Comparison of ENCODE assay signal across 13 mouse cellular contexts in the genomic region with DNA sequence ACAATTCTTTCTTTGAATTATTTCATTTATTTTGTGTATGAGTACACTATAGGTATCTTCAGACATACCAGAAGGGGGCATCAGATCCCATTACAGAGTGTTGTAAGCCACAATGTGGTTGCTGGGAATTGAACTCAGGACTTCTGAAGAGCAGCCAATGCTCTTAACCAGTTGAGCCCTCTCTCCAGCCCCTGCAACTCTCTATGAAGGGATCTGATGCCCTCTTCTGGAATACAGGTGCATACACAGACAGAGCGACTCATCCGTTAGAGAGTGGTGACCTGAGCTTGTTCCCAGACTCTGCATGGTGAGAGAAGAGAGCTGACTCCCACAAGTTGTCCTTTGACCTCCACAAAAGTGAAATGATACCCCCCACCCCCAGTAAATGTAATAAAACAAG. TPM values are rescaled to one million over a fixed set of nuclear protein-coding genes. Genes with fewer than 3 reads are reported as not detected.
DNase-seq lines count a peak whose midpoint lies in the region; ATAC-seq and TF ChIP-seq lines count a peak whose summit lies in the region.
"Had no signal": no experiment of that assay in that cellular context is flagged by ENCODE, and none has a peak within 500 bp of the region (broad histone marks: within the 10 kb centered on the region; RNA-seq: fewer than 3 reads in every experiment).

No protein-coding gene starts in this region.

- no peaks in the 10 kb centered on the region for H3K27me3 ChIP-seq in heart, adult 2 months (ENCODE audit: control insufficient read depth, insufficient read depth, low read length)
- H3K27me3 ChIP-seq in liver, embryonic 12.5 days (replicated peaks): no peaks in the 10 kb centered on the region
- H3K27me3 ChIP-seq in limb, embryonic 10.5 days (ENCODE audit: low read depth, poor library complexity, severe bottlenecking): no peaks in the 10 kb centered on the region
- H3K27me3 ChIP-seq in heart, embryonic 11.5 days (ENCODE audit: control insufficient read depth, insufficient read depth, low read length): no peaks in the 10 kb centered on the region
- H3K27me3 ChIP-seq: hindbrain, embryonic 12.5 days; limb, embryonic 13.5 days; megakaryocyte, embryonic 14.5 days; stomach, embryonic 15.5 days had no signal

- no peaks in the 10 kb centered on the region for H3K4me1 ChIP-seq in heart, adult 2 months (ENCODE audit: control insufficient read depth, insufficient read depth, low read length)
- H3K4me1 ChIP-seq in ES-E14 (ENCODE audit: control insufficient read depth in 2 of 2, insufficient read depth in 2 of 2, low read length in 2 of 2, poor library complexity in 1 of 2): 0 out of 4 replicates have a peak, but pooled peaks cover 0 to 2% of the 10 kb centered on the region in 2 experiments
- H3K4me1 ChIP-seq in liver, embryonic 12.5 days: no peaks in the 10 kb centered on the region
- no peaks in the 10 kb centered on the region for H3K4me1 ChIP-seq in limb, embryonic 10.5 days
- no peaks in the 10 kb centered on the region for H3K4me1 ChIP-seq in heart, embryonic 11.5 days (ENCODE audit: control insufficient read depth, insufficient read depth, low read length)
- H3K4me1 ChIP-seq: hindbrain, embryonic 12.5 days; limb, embryonic 13.5 days; stomach, embryonic 15.5 days had no signal

- no peak overlapping the region for H3K4me2 ChIP-seq in liver, embryonic 12.5 days
- H3K4me2 ChIP-seq in heart, embryonic 11.5 days: no peak overlapping the region
- H3K4me2 ChIP-seq: hindbrain, embryonic 12.5 days; limb, embryonic 13.5 days; stomach, embryonic 15.5 days had no signal

- DNase-seq in heart, adult 2 months: no peak
- DNase-seq in heart, postnatal 25 days (ENCODE audit: low spot score): no peak
- peak; percentile 73 for DNase-seq in 3T3-L1 (ENCODE audit: low read depth, low spot score)
- no peak for DNase-seq in ES-E14 (ENCODE audit: low read depth, low spot score)
- no peak for DNase-seq in limb, embryonic 10.5 days (ENCODE audit: low spot score)
- DNase-seq: gastrocnemius, postnatal 36 days; kidney, postnatal 36 days had no signal

- H3K9ac ChIP-seq in heart, adult 2 months (ENCODE audit: low read depth, low read length): no peak overlapping the region
- H3K9ac ChIP-seq in ES-E14 (ENCODE audit: insufficient read depth, low read depth, low read length, poor library complexity, severe bottlenecking): no peak overlapping the region
- no peak overlapping the region for H3K9ac ChIP-seq in liver, embryonic 12.5 days
- H3K9ac ChIP-seq in heart, embryonic 11.5 days (ENCODE audit: low read depth, low read length): no peak overlapping the region
- H3K9ac ChIP-seq: hindbrain, embryonic 12.5 days; limb, embryonic 13.5 days; stomach, embryonic 15.5 days had no signal

- TF ChIP-seq CTCF in heart, adult 2 months (IDR thresholded peaks at IDR 0.05): peak; percentile 47

- 86% methylated on average over 2 of the region's 2 CpGs for WGBS in heart, adult 2 months
- WGBS in liver, embryonic 12.5 days (ENCODE audit: insufficient replicate concordance): 71% methylated on average over 2 of the region's 2 CpGs
- WGBS in limb, embryonic 10.5 days: 70% methylated on average over 2 of the region's 2 CpGs
- 77% methylated on average over 2 of the region's 2 CpGs for WGBS in heart, embryonic 11.5 days (ENCODE audit: insufficient replicate concordance)

- H3K4me3 ChIP-seq in heart, adult 2 months: no peak overlapping the region
- no peak overlapping the region for H3K4me3 ChIP-seq in ES-E14 (ENCODE audit: insufficient read depth in 1 of 2, low read depth in 1 of 2, low read length in 2 of 2, poor library complexity in 1 of 2, severe bottlenecking in 1 of 2)
- no peak overlapping the region for H3K4me3 ChIP-seq in liver, embryonic 12.5 days
- no peak overlapping the region for H3K4me3 ChIP-seq in limb, embryonic 10.5 days
- no peak overlapping the region for H3K4me3 ChIP-seq in heart, embryonic 11.5 days (ENCODE audit: low read depth, low read length)
- H3K4me3 ChIP-seq: hindbrain, embryonic 12.5 days; limb, embryonic 13.5 days; megakaryocyte, embryonic 14.5 days; stomach, embryonic 15.5 days had no signal

- TF ChIP-seq POLR2A in heart, adult 2 months (IDR thresholded peaks at IDR 0.05; ENCODE audit: insufficient read depth, low read depth, low read length): no peak

- TF ChIP-seq EP300 in heart, adult 2 months (IDR thresholded peaks at IDR 0.05; ENCODE audit: insufficient read depth, low read depth, low read length): no peak

- in situ Hi-C loops in ES-E14 (cut with MboI; ENCODE audit: low sequenced_read_pairs in 2 of 2, unreplicated experiment in 2 of 2): no loop called here

- no peaks in the 10 kb centered on the region for H3K79me2 ChIP-seq in heart, adult 2 months (replicated peaks; ENCODE audit: control insufficient read depth, insufficient read depth, low read length)

- peak; percentile 64 for ATAC-seq in liver, embryonic 12.5 days
- no peak for ATAC-seq in heart, embryonic 11.5 days (replicated peaks; ENCODE audit: insufficient number of reproducible peaks, low FRiP score, low TSS enrichment)

- no peaks in the 10 kb centered on the region for H3K9me3 ChIP-seq in ES-E14 (ENCODE audit: control insufficient read depth, insufficient read depth, low read depth, low read length)
- H3K9me3 ChIP-seq in liver, embryonic 12.5 days (replicated peaks): no peaks in the 10 kb centered on the region
- H3K9me3 ChIP-seq in limb, embryonic 10.5 days (replicated peaks): no peaks in the 10 kb centered on the region
- no peaks in the 10 kb centered on the region for H3K9me3 ChIP-seq in heart, embryonic 11.5 days (replicated peaks; ENCODE audit: control insufficient read depth, low read length)
- H3K9me3 ChIP-seq: hindbrain, embryonic 12.5 days; limb, embryonic 13.5 days; megakaryocyte, embryonic 14.5 days; stomach, embryonic 15.5 days had no signal

- H3K27ac ChIP-seq in heart, adult 2 months: no peak overlapping the region
- no peak overlapping the region for H3K27ac ChIP-seq in ES-E14 (ENCODE audit: insufficient read depth, low read depth, low read length, poor library complexity, severe bottlenecking)
- H3K27ac ChIP-seq in liver, embryonic 12.5 days: no peak overlapping the region
- H3K27ac ChIP-seq in limb, embryonic 10.5 days: no peak overlapping the region
- no peak overlapping the region for H3K27ac ChIP-seq in heart, embryonic 11.5 days (ENCODE audit: low read depth, low read length)
- H3K27ac ChIP-seq: hindbrain, embryonic 12.5 days; limb, embryonic 13.5 days; stomach, embryonic 15.5 days had no signal

- intact Hi-C loops in heart, adult 2 months (cut with DNase I): no loop called here
- intact Hi-C loops in heart, postnatal 25 days (cut with DNase I): no loop called here

- no peaks in the 10 kb centered on the region for H3K36me3 ChIP-seq in heart, adult 2 months (ENCODE audit: control insufficient read depth, insufficient read depth, low read length)
- peaks cover 62% of the 10 kb centered on the region for H3K36me3 ChIP-seq in ES-E14 (ENCODE audit: control insufficient read depth, insufficient read depth, low read length, poor library complexity, severe bottlenecking)
- H3K36me3 ChIP-seq in liver, embryonic 12.5 days: peaks cover 97% of the 10 kb centered on the region
- peaks cover 99% of the 10 kb centered on the region for H3K36me3 ChIP-seq in limb, embryonic 10.5 days
- H3K36me3 ChIP-seq in heart, embryonic 11.5 days (ENCODE audit: control insufficient read depth, insufficient read depth, low read length): peaks cover 68% of the 10 kb centered on the region

TF ChIP-seq in ES-E14, 5 proteins besides CTCF, POLR2A, EP300 and RAD21 (continues in another document):
- TF ChIP-seq MAFK (IDR thresholded peaks at IDR 0.05; ENCODE audit: insufficient read depth, low read depth, low read length): no peak

RNA-seq across cellular contexts. Expression of a gene that starts 13.1 kb away (rescaled TPM):
- 10 to 100 TPM; 10.7 to 15.7 TPM for total RNA-seq in heart, adult 2 months (2021)
- 21.5 and 26.8 TPM in 2 replicates for polyA plus RNA-seq in heart, adult 2 months (2012; rRNA removed)
- total RNA-seq in heart, postnatal 25 days (2021): 10 to 100 TPM; 11.5 to 13.7 TPM
- total RNA-seq in ES-E14 (2012; rRNA removed): 50.9 and 79.5 TPM in 2 replicates
- polyA plus RNA-seq in liver, embryonic 12.5 days (2016; fragmentation: Nextera tagmentation; extraction: Ambion mirVana): 31.4 and 34.2 TPM in 2 replicates
- polyA plus RNA-seq in limb, embryonic 10.5 days (2016; fragmentation: Nextera tagmentation; extraction: Ambion mirVana): 103 and 104 TPM in 2 replicates
- 41.3 and 48.3 TPM in 2 replicates for polyA plus RNA-seq in heart, embryonic 11.5 days (2014; fragmentation: Nextera tagmentation; extraction: Ambion mirVana)

RNA-seq across cellular contexts. Expression of a gene that starts 16.6 kb away (rescaled TPM):
- total RNA-seq in heart, adult 2 months (2021): under 1 TPM; 0.21 to 0.59 TPM
- polyA plus RNA-seq in heart, adult 2 months (2012; rRNA removed): 0.61 and 1.1 TPM in 2 replicates
- total RNA-seq in heart, postnatal 25 days (2021): 1 to 10 TPM in 1 of 2 experiments, under 1 TPM in 1; 0.62 to 1.2 TPM
- total RNA-seq in ES-E14 (2012; rRNA removed): 71.7 and 81.1 TPM in 2 replicates
- 142 TPM in 2 replicates for polyA plus RNA-seq in liver, embryonic 12.5 days (2016; fragmentation: Nextera tagmentation; extraction: Ambion mirVana)
- 214 and 217 TPM in 2 replicates for polyA plus RNA-seq in limb, embryonic 10.5 days (2016; fragmentation: Nextera tagmentation; extraction: Ambion mirVana)
- polyA plus RNA-seq in heart, embryonic 11.5 days (2014; fragmentation: Nextera tagmentation; extraction: Ambion mirVana): 89.2 and 89.6 TPM in 2 replicates

RNA-seq across cellular contexts. Expression of a gene that starts 20.5 kb away (rescaled TPM):
- total RNA-seq in heart, adult 2 months (2021): 1 to 10 TPM; 5.9 to 6.4 TPM
- 8.5 and 11.5 TPM in 2 replicates for polyA plus RNA-seq in heart, adult 2 months (2012; rRNA removed)
- 1 to 10 TPM; 5.6 to 6.8 TPM for total RNA-seq in heart, postnatal 25 days (2021)
- total RNA-seq in ES-E14 (2012; rRNA removed): 119 and 149 TPM in 2 replicates
- polyA plus RNA-seq in liver, embryonic 12.5 days (2016; fragmentation: Nextera tagmentation; extraction: Ambion mirVana): 42.2 and 44.4 TPM in 2 replicates
- 66.5 and 70.0 TPM in 2 replicates for polyA plus RNA-seq in limb, embryonic 10.5 days (2016; fragmentation: Nextera tagmentation; extraction: Ambion mirVana)
- 17.3 and 24.0 TPM in 2 replicates for polyA plus RNA-seq in heart, embryonic 11.5 days (2014; fragmentation: Nextera tagmentation; extraction: Ambion mirVana)

RNA-seq across cellular contexts. Expression of a gene that starts 30.7 kb away (rescaled TPM):
- 10 to 100 TPM; 15.3 to 17.8 TPM for total RNA-seq in heart, adult 2 months (2021)
- polyA plus RNA-seq in heart, adult 2 months (2012; rRNA removed): 13.0 and 14.2 TPM in 2 replicates
- 10 to 100 TPM; 14.4 to 16.4 TPM for total RNA-seq in heart, postnatal 25 days (2021)
- total RNA-seq in ES-E14 (2012; rRNA removed): 4.5 and 6.2 TPM in 2 replicates
- 5.3 and 6.1 TPM in 2 replicates for polyA plus RNA-seq in liver, embryonic 12.5 days (2016; fragmentation: Nextera tagmentation; extraction: Ambion mirVana)
- polyA plus RNA-seq in limb, embryonic 10.5 days (2016; fragmentation: Nextera tagmentation; extraction: Ambion mirVana): 5.3 and 6.0 TPM in 2 replicates
- polyA plus RNA-seq in heart, embryonic 11.5 days (2014; fragmentation: Nextera tagmentation; extraction: Ambion mirVana): 7.7 and 9.8 TPM in 2 replicates

RNA-seq across cellular contexts. Expression of a gene that starts 41.8 kb away (rescaled TPM):
- 1 to 10 TPM; 5.6 to 6.6 TPM for total RNA-seq in heart, adult 2 months (2021)
- polyA plus RNA-seq in heart, adult 2 months (2012; rRNA removed): 15.9 and 26.1 TPM in 2 replicates
- total RNA-seq in heart, postnatal 25 days (2021): 1 to 10 TPM; 4.4 to 9.8 TPM
- 38.6 and 38.8 TPM in 2 replicates for total RNA-seq in ES-E14 (2012; rRNA removed)
- 32.0 and 34.8 TPM in 2 replicates for polyA plus RNA-seq in liver, embryonic 12.5 days (2016; fragmentation: Nextera tagmentation; extraction: Ambion mirVana)
- polyA plus RNA-seq in limb, embryonic 10.5 days (2016; fragmentation: Nextera tagmentation; extraction: Ambion mirVana): 35.8 and 38.6 TPM in 2 replicates
- polyA plus RNA-seq in heart, embryonic 11.5 days (2014; fragmentation: Nextera tagmentation; extraction: Ambion mirVana): 26.4 and 28.2 TPM in 2 replicates

Comparison
In these comparisons a context has a peak if more than half of its experiments do, and no peak if none do; other contexts are left out.
1. RNA of a gene that starts 16.6 kb away (polyA plus RNA-seq): 214 to 217 TPM in limb, embryonic 10.5 days, 142 TPM in liver, embryonic 12.5 days and 89.2 to 89.6 TPM in heart, embryonic 11.5 days; 0.61 to 1.1 TPM in heart, adult 2 months; every median in the first group is over 10 times any median in the second.